Mouse (Mus musculus) embryonic facial prominence, embryonic 12.5 days (tissue): ENCODE results near the gene Ing3. TPM values are rescaled to one million over a fixed set of nuclear protein-coding genes. Genes with fewer than 3 reads are reported as not detected.

Experiments used
- ATAC-seq: fragments of 200-750 bp; cut with Nextera tagmentation; 2 replicates; pipeline ENCODE4 v1.8.0; 2017; ENCODE audit not compliant: insufficient number of reproducible peaks, insufficient read depth, low FRiP score, low TSS enrichment
- H3K27ac ChIP-seq: fragments of 300-500 bp; sonication (generic); 2 replicates; pipeline ENCODE4 v1.5.1; 2016; ENCODE audit warnings: mild to moderate bottlenecking
- H3K27me3 ChIP-seq: fragments of 300-500 bp; sonication (generic); 2 replicates; pipeline ENCODE4 v1.6.1; 2016; ENCODE audit warnings: mild to moderate bottlenecking, moderate library complexity
- H3K36me3 ChIP-seq: fragments of 300-500 bp; sonication (generic); 2 replicates; pipeline ENCODE4 v1.6.1; 2016; ENCODE audit warnings: mild to moderate bottlenecking
- H3K4me1 ChIP-seq: fragments of 300-500 bp; sonication (generic); 2 replicates; pipeline ENCODE4 v1.6.1; 2016
- H3K4me2 ChIP-seq: fragments of 300-500 bp; sonication (generic); replicated peaks from 2 replicates; pipeline ENCODE4 v1.6.1; 2016; ENCODE audit warnings: mild to moderate bottlenecking, moderate library complexity
- H3K4me3 ChIP-seq: fragments of 300-500 bp; sonication (generic); 2 replicates; pipeline ENCODE4 v1.5.1; 2016; ENCODE audit warnings: mild to moderate bottlenecking
- H3K9ac ChIP-seq: fragments of 300-500 bp; sonication (generic); 2 replicates; pipeline ENCODE4 v1.6.1; 2016; ENCODE audit warnings: mild to moderate bottlenecking, moderate library complexity
- H3K9me3 ChIP-seq: fragments of 300-500 bp; sonication (generic); 2 replicates; pipeline ENCODE4 v1.6.1; 2016; ENCODE audit warnings: mild to moderate bottlenecking, moderate library complexity
- WGBS: fragments of 180-500 bp; shearing (Covaris S2); methylation state at CpG from one replicate; pipeline ENCODE4 v1.1.7; 2016; 5-methylcytosine and 5-hydroxymethylcytosine counted together
- polyA plus RNA-seq: library from polyadenylated mRNA; unstranded; fragments of >200 nt; fragmentation: Nextera tagmentation; extraction: Ambion mirVana; gene quantifications from 2 replicates; pipeline ENCODE4 v1.2.1, GENCODE M21; 2016

Gene Ing3
- polyA plus RNA-seq, 1 experiment from 2014 or later, result 64.1 TPM

GRCm38 (mm10) chr6:22011546-22011945 is 62.2 kb downstream of the Ing3 start:
- H3K27me3 ChIP-seq, result no peaks in the 10 kb centered on the region
- H3K4me2 ChIP-seq, result no peak overlapping the region
- H3K9me3 ChIP-seq, result no peaks in the 10 kb centered on the region
- no peak overlapping the region for H3K27ac ChIP-seq
- H3K4me3 ChIP-seq, result no peak overlapping the region
- H3K4me1 ChIP-seq, result 0 out of 2 replicates have a peak, but pooled peaks cover 3% of the 10 kb centered on the region
- 68% methylated on average over 2 of the region's 2 CpGs for WGBS
- H3K9ac ChIP-seq, result no peak overlapping the region
- no peak for ATAC-seq
- H3K36me3 ChIP-seq, result no peaks in the 10 kb centered on the region

DNA sequence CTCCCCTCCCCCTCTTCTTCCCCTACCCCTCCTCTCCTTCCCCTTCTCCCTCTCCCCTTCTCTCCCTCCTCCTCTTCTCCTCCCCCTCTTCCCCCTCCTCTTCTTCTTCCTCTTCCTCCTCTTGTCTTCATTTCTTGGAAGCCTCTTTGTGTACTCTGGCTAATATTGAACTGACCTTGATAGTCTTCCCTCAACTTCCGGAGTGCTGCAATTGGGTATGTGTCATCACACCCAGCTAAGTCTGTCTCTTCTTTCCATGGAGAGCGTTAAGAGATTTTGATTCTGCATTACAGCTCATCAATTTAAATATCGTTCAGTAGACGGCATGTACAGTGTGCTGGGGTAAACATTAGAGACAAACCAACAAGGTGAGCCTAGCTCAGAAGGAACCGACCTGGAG is 62.7 kb downstream of the Ing3 start:
- no peaks in the 10 kb centered on the region for H3K9me3 ChIP-seq
- no peaks in the 10 kb centered on the region for H3K27me3 ChIP-seq
- no peak for ATAC-seq
- WGBS, result 83% methylated on average over 5 of the region's 5 CpGs
- no peak overlapping the region for H3K9ac ChIP-seq
- 0 out of 2 replicates have a peak, but pooled peaks cover 3% of the 10 kb centered on the region for H3K4me1 ChIP-seq
- no peak overlapping the region for H3K4me2 ChIP-seq
- no peaks in the 10 kb centered on the region for H3K36me3 ChIP-seq
- no peak overlapping the region for H3K4me3 ChIP-seq
- no peak overlapping the region for H3K27ac ChIP-seq

DNA sequence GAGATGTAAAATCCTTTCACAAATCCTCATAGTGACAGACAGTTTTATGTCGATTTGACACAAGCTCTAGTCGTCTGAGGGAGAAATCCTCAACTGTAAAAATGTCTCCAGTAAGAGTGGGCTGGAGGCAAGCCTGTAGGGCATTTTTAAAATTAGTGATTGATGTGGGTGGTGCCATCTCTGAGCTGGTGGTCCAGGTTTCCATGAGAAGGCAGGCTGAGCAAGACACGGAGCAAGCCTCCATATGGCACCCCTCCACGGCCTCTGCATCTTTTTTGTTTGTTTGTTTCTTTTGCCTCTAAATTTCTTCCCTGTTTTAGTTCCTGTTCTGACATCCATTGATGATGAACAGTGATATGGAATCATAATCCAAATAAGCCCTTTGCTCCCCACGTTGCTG is 63.1 kb downstream of the Ing3 start:
- no peak overlapping the region for H3K4me2 ChIP-seq
- no peak overlapping the region for H3K27ac ChIP-seq
- no peaks in the 10 kb centered on the region for H3K36me3 ChIP-seq
- no peak overlapping the region for H3K9ac ChIP-seq
- H3K4me3 ChIP-seq, result no peak overlapping the region
- no peaks in the 10 kb centered on the region for H3K9me3 ChIP-seq
- H3K27me3 ChIP-seq, result no peaks in the 10 kb centered on the region
- peaks cover 4% of the 10 kb centered on the region; the same call in 1 of the 2 replicates for H3K4me1 ChIP-seq
- no peak for ATAC-seq
- 74% methylated on average over 5 of the region's 5 CpGs for WGBS

- no peaks in the 10 kb centered on the region for H3K9me3 ChIP-seq
- H3K4me3 ChIP-seq, result no peak overlapping the region
- H3K36me3 ChIP-seq, result no peaks in the 10 kb centered on the region
- WGBS, result 93% methylated on average over 3 of the region's 3 CpGs
- peaks cover 6% of the 10 kb centered on the region; the same call in 1 of the 2 replicates for H3K4me1 ChIP-seq
- H3K27ac ChIP-seq, result no peak overlapping the region
- no peak for ATAC-seq
- no peak overlapping the region for H3K9ac ChIP-seq
- H3K4me2 ChIP-seq, result no peak overlapping the region
- no peaks in the 10 kb centered on the region for H3K27me3 ChIP-seq
Observed at GRCm38 (mm10) chr6:22013394-22013793, 64.0 kb downstream of the Ing3 start.

GRCm38 (mm10) chr6:22014291-22014911 is 65.0 kb downstream of the Ing3 start:
- ATAC-seq, result 0 out of 2 replicates have a peak, but pooled peaks have one; percentile 55
- no peak overlapping the region for H3K27ac ChIP-seq
- 92% methylated on average over 6 of the region's 6 CpGs for WGBS

GRCm38 (mm10) chr6:22017631-22018030 is 68.3 kb downstream of the Ing3 start:
- Histone ChIP-seq H3K9ac (no peak overlapping the region), H3K9me3 (no peaks in the 10 kb centered on the region), H3K4me3 (no peak overlapping the region), H3K27me3 (no peaks in the 10 kb centered on the region), H3K4me1 (peaks cover 29% of the 10 kb centered on the region), H3K27ac (no peak overlapping the region), H3K4me2 (no peak overlapping the region), H3K36me3 (no peaks in the 10 kb centered on the region)
- no peak for ATAC-seq
- 65% methylated on average over 7 of the region's 7 CpGs for WGBS

More at GRCm38 (mm10) chr6:22014291-22014911, 65.0 kb downstream of the Ing3 start:
- Histone ChIP-seq H3K4me3 (no peak overlapping the region), H3K27me3 (no peaks in the 10 kb centered on the region), H3K9me3 (no peaks in the 10 kb centered on the region), H3K9ac (no peak overlapping the region), H3K36me3 (no peaks in the 10 kb centered on the region), H3K4me1 (peaks cover 15% of the 10 kb centered on the region; the same call in 1 of the 2 replicates), H3K4me2 (no peak overlapping the region)

DNA sequence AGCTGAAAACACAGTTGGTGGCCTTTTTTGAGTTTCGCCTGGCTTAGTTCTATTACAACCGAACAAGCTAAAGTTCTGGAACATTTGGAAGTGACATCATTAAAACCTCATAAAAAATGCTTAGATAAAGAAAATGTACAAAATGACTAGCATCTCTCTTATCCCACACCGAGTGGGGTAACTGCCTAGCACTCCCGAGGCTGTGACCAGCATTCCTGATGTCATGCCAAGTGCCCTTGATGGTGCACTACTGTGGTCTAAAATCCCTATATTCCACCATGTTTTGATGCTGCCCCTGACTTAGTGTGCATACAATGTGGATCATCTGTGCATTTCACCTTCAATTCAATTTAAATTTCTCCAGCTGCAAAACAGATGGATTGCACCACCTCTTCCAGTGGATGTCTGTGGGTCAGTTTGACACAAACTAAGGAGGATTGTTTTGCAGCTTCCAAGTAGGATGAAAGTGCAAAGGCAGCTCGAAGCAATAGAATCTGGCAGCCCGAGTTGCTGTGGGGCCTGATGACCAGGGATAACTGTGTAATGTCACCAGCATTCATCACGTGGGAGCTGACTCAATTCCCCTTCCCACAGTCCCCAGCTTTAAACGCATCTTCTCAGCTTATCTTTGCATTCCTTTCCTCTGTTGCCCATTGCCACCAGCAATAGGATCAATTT is 69.5 kb downstream of the Ing3 start:
- no peak for ATAC-seq

GRCm38 (mm10) chr6:22019637-22020036 is 70.3 kb downstream of the Ing3 start:
- no peak overlapping the region for H3K4me2 ChIP-seq
- H3K4me1 ChIP-seq, result peaks cover 34% of the 10 kb centered on the region
- no peaks in the 10 kb centered on the region for H3K36me3 ChIP-seq
- H3K4me3 ChIP-seq, result no peak overlapping the region
- no peaks in the 10 kb centered on the region for H3K9me3 ChIP-seq
- H3K27me3 ChIP-seq, result no peaks in the 10 kb centered on the region
- H3K9ac ChIP-seq, result no peak overlapping the region
- 26% methylated on average over 10 of the region's 10 CpGs for WGBS
- peak overlapping the region; percentile 63; the same call in 1 of the 2 replicates for H3K27ac ChIP-seq
- ATAC-seq, result no peak

More for the DNA sequence above, 69.5 kb downstream of the Ing3 start:
- no peaks in the 10 kb centered on the region for H3K36me3 ChIP-seq
- 0 out of 2 replicates have a peak overlapping the region, but pooled peaks have one; percentile 1 for H3K27ac ChIP-seq
- no peak overlapping the region for H3K4me3 ChIP-seq
- H3K27me3 ChIP-seq, result no peaks in the 10 kb centered on the region
- 47% methylated on average over 8 of the region's 8 CpGs for WGBS
- no peak overlapping the region for H3K9ac ChIP-seq
- H3K4me2 ChIP-seq, result no peak overlapping the region
- H3K4me1 ChIP-seq, result peaks cover 29% of the 10 kb centered on the region
- H3K9me3 ChIP-seq, result no peaks in the 10 kb centered on the region

DNA sequence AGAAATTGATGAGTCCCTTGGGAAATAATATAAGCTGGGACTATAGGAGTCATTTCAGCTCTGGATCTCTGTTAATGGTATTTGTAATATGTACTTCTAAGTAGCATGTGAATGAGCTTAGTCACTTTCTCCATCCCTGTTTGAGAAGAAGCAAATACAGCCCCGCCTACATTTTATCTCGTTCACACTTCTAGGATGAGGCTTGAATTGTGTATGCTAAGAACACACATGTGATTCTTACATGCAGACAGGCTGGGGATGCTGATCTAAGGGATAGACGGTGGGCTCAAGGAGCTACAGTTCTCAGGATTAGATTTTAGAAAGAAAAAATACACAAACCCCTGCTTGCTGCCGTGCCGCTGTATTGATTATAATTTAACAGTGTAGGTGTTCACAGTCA is 71.3 kb downstream of the Ing3 start:
- Histone ChIP-seq H3K27me3 (no peaks in the 10 kb centered on the region), H3K4me1 (peaks cover 40% of the 10 kb centered on the region), H3K27ac (no peak overlapping the region), H3K9ac (no peak overlapping the region), H3K36me3 (no peaks in the 10 kb centered on the region), H3K4me2 (no peak overlapping the region), H3K9me3 (no peaks in the 10 kb centered on the region), H3K4me3 (no peak overlapping the region)
- 73% methylated on average over 5 of the region's 5 CpGs for WGBS
- no peak for ATAC-seq

DNA sequence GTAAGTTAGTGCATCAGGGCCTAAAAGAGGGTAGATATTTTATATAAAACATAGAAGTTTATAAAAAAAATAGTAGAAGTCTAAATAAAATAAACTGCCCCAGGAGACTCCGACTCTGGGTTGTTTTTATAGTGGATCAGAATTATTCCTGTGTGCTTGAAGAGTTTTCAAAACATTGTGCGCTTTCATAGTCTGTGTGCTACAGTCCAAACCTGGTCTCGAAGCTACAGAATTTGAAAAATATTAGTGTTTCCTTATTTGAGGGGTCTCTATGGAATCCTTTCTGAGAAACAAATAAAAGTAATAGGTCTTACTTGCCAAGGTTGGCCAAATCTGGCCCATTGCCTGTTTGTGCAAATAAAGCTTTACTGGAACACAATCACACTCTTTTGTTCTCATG is 71.9 kb downstream of the Ing3 start:
- H3K4me3 ChIP-seq, result no peak overlapping the region
- no peaks in the 10 kb centered on the region for H3K27me3 ChIP-seq
- WGBS, result 73% methylated on average over 3 of the region's 3 CpGs
- no peak overlapping the region for H3K27ac ChIP-seq
- peaks cover 43% of the 10 kb centered on the region for H3K4me1 ChIP-seq
- H3K9me3 ChIP-seq, result no peaks in the 10 kb centered on the region
- H3K9ac ChIP-seq, result no peak overlapping the region
- no peak overlapping the region for H3K4me2 ChIP-seq
- H3K36me3 ChIP-seq, result no peaks in the 10 kb centered on the region
- ATAC-seq, result no peak

DNA sequence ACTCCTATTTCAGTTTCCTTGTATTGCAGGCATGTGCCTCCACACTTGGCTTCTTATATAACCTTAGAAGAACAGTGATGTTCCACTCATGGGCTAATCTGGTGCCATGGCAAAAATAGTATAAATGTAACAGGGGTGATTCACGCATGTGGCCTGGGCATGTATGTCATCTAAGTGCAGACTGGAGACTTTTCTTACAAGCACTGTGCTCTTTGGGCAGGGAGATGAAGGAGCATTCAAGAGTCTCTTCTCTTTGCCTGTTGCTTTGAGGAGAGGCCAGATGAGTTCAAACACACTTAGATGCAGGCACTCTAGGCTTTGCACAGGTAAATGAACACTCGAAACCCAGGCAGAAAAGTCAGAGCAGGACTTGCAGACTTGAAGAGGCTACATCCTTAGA is 74.8 kb downstream of the Ing3 start:
- Histone ChIP-seq H3K4me1 (peaks cover 34% of the 10 kb centered on the region), H3K27ac (peak overlapping the region; percentile 54)
- ATAC-seq, result no peak

More for the DNA sequence above, 74.8 kb downstream of the Ing3 start:
- Histone ChIP-seq H3K9me3 (no peaks in the 10 kb centered on the region), H3K27me3 (no peaks in the 10 kb centered on the region), H3K4me3 (no peak overlapping the region), H3K36me3 (no peaks in the 10 kb centered on the region), H3K9ac (no peak overlapping the region), H3K4me2 (no peak overlapping the region)
- 67% methylated on average over 2 of the region's 2 CpGs for WGBS
